Mouse (Mus musculus) layer of hippocampus, adult 2 months (tissue): ENCODE data around the gene Tex22. TPM values are rescaled to one million over a fixed set of nuclear protein-coding genes. Genes with fewer than 3 reads are reported as not detected.

Experiments used
- DNase-seq, 2 experiments: peaks; one replicate each; pipeline ENCODE4 v3.0.0; 2022; ENCODE audit warnings: low spot score in 2 of 2
- H3K27ac ChIP-seq: fragments of 200-600 bp; 2 replicates; pipeline ENCODE4 v1.8.1; 2022
- H3K4me3 ChIP-seq: fragments of 200-600 bp; 2 replicates; pipeline ENCODE4 v1.8.1; 2022; ENCODE audit warnings: mild to moderate bottlenecking
- CTCF ChIP-seq: fragments of 200-600 bp; conservative IDR thresholded peaks from 2 replicates; pipeline ENCODE4 v1.8.1; 2022; ENCODE audit warnings: antibody characterized with exemption, mild to moderate bottlenecking, moderate library complexity
- total RNA-seq, 2 experiments: library from RNA; stranded (reverse); gene quantifications; 2 replicates each; pipeline ENCODE4 v1.2.3; 2021

The Tex22 gene
- total RNA-seq, 2 experiments from 2014 or later = 0.81 to 2.1 TPM

- Histone ChIP-seq H3K4me3 (no peak overlapping the region), H3K27ac (no peak overlapping the region)
- DNase-seq = no peak
- TF ChIP-seq CTCF = no peak
Measured at GRCm38 (mm10) chr12:113114856-113115538, 40.7 kb downstream of the Tex22 start.

GRCm38 (mm10) chr12:113119516-113120410 is 45.5 kb downstream of the Tex22 start:
- no peak overlapping the region for H3K27ac ChIP-seq
- DNase-seq = peak; percentile 72 to 90
- peak; percentile 100 for TF ChIP-seq CTCF
- no peak overlapping the region for H3K4me3 ChIP-seq

GRCm38 (mm10) chr12:113124726-113125125 is 50.4 kb downstream of the Tex22 start:
- no peak overlapping the region; the same call in 1 of the 2 replicates for H3K27ac ChIP-seq
- no peak for DNase-seq
- H3K4me3 ChIP-seq = no peak overlapping the region
- TF ChIP-seq CTCF = no peak

- no peak for TF ChIP-seq CTCF
- DNase-seq = no peak
- Histone ChIP-seq H3K4me3 (no peak overlapping the region), H3K27ac (no peak overlapping the region)
Measured at GRCm38 (mm10) chr12:113130732-113131131, 56.4 kb downstream of the Tex22 start.

GRCm38 (mm10) chr12:113131601-113132000 is 57.3 kb downstream of the Tex22 start:
- TF ChIP-seq CTCF = no peak
- no peak for DNase-seq
- H3K4me3 ChIP-seq = no peak overlapping the region
- no peak overlapping the region for H3K27ac ChIP-seq

GRCm38 (mm10) chr12:113132567-113132966 is 58.3 kb downstream of the Tex22 start:
- no peak for DNase-seq
- no peak overlapping the region for H3K4me3 ChIP-seq
- H3K27ac ChIP-seq = peak overlapping the region; percentile 69
- TF ChIP-seq CTCF = no peak

GRCm38 (mm10) chr12:113133260-113133659 is 59.0 kb downstream of the Tex22 start:
- H3K27ac ChIP-seq = peak overlapping the region; percentile 69; the same call in 1 of the 2 replicates
- no peak for DNase-seq
- TF ChIP-seq CTCF = no peak
- H3K4me3 ChIP-seq = no peak overlapping the region

GRCm38 (mm10) chr12:113133861-113134403 is 59.6 kb downstream of the Tex22 start:
- H3K4me3 ChIP-seq = no peak overlapping the region
- TF ChIP-seq CTCF = no peak
- DNase-seq = no peak
- peak overlapping the region; percentile 69; the same call in 1 of the 2 replicates for H3K27ac ChIP-seq

GRCm38 (mm10) chr12:113134502-113134901 is 60.2 kb downstream of the Tex22 start:
- TF ChIP-seq CTCF = no peak
- no peak for DNase-seq
- H3K27ac ChIP-seq = no peak overlapping the region
- no peak overlapping the region for H3K4me3 ChIP-seq

- TF ChIP-seq CTCF = no peak
- no peak for DNase-seq
- no peak overlapping the region for H3K4me3 ChIP-seq
- H3K27ac ChIP-seq = no peak overlapping the region
Measured at GRCm38 (mm10) chr12:113135401-113135800, 61.1 kb downstream of the Tex22 start.

- no peak for DNase-seq
- 0 out of 2 replicates have a peak, but pooled peaks have one; percentile 16 for TF ChIP-seq CTCF
- no peak overlapping the region for H3K27ac ChIP-seq
- no peak overlapping the region for H3K4me3 ChIP-seq
Measured at GRCm38 (mm10) chr12:113136492-113137020, 62.3 kb downstream of the Tex22 start.

- DNase-seq = no peak
- H3K27ac ChIP-seq = no peak overlapping the region
- no peak for TF ChIP-seq CTCF
- H3K4me3 ChIP-seq = no peak overlapping the region
Measured at GRCm38 (mm10) chr12:113137260-113138213, 63.2 kb downstream of the Tex22 start.
